Mouse (Mus musculus) liver, embryonic 11.5 days (tissue): ENCODE results near the gene Gabbr2. TPM values are rescaled to one million over a fixed set of nuclear protein-coding genes. Genes with fewer than 3 reads are reported as not detected.

Source experiments
- ATAC-seq: fragments of 200-750 bp; cut with Nextera tagmentation; replicated peaks from 2 replicates; pipeline ENCODE4 v1.8.0; 2017; ENCODE audit warnings: moderate number of reproducible peaks, mild to moderate bottlenecking, moderate TSS enrichment, moderate library complexity; ENCODE audit not compliant: low FRiP score
- DNase-seq: peaks from one replicate; pipeline ENCODE4 v3.0.0-alpha.2; 2017; ENCODE audit warnings: low spot score
- H3K27ac ChIP-seq: fragments of 300-500 bp; sonication (generic); 2 replicates; pipeline ENCODE4 v1.5.1; 2014; ENCODE audit warnings: mild to moderate bottlenecking, low read depth, low read length, control low read depth
- H3K27me3 ChIP-seq: fragments of 300-500 bp; sonication (generic); replicated peaks from 2 replicates; pipeline ENCODE4 v1.6.1; 2014; ENCODE audit warnings: low read length, mixed read lengths; ENCODE audit not compliant: control insufficient read depth, insufficient read depth
- H3K36me3 ChIP-seq: fragments of 300-500 bp; sonication (generic); 2 replicates; pipeline ENCODE4 v1.6.1; 2014; ENCODE audit warnings: mild to moderate bottlenecking, low read length, moderate library complexity, mixed read lengths; ENCODE audit not compliant: control insufficient read depth, insufficient read depth
- H3K4me1 ChIP-seq: fragments of 300-500 bp; sonication (generic); replicated peaks from 2 replicates; pipeline ENCODE4 v1.6.1; 2014; ENCODE audit warnings: low read length, mixed read lengths; ENCODE audit not compliant: control insufficient read depth, insufficient read depth
- H3K4me2 ChIP-seq: fragments of 300-500 bp; sonication (generic); 2 replicates; pipeline ENCODE4 v1.6.1; 2014; ENCODE audit warnings: mild to moderate bottlenecking, control low read depth, moderate library complexity
- H3K4me3 ChIP-seq: fragments of 300-500 bp; sonication (generic); 2 replicates; pipeline ENCODE4 v1.5.1; 2014; ENCODE audit warnings: low read depth, low read length, control low read depth
- H3K9ac ChIP-seq: fragments of 300-500 bp; sonication (generic); 2 replicates; pipeline ENCODE4 v1.6.1; 2014; ENCODE audit warnings: low read depth, low read length, control low read depth
- H3K9me3 ChIP-seq: fragments of 300-500 bp; sonication (generic); 2 replicates; pipeline ENCODE4 v1.6.1; 2016; ENCODE audit warnings: low read length, inconsistent platforms, mixed read lengths; ENCODE audit not compliant: control insufficient read depth
- WGBS: fragments of 180-500 bp; shearing (Covaris S2); extraction: QIAGEN DNeasy Blood & Tissue Kit; methylation state at CpG from one replicate; pipeline ENCODE4 v1.1.7; 2014; 5-methylcytosine and 5-hydroxymethylcytosine counted together
- polyA plus RNA-seq: library from polyadenylated mRNA; unstranded; fragments of >200 nt; fragmentation: Nextera tagmentation; extraction: Ambion mirVana; gene quantifications from 2 replicates; pipeline ENCODE4 v1.2.1, GENCODE M21; 2014

The Gabbr2 gene
- 0.09 and 0.19 TPM in 2 replicates for polyA plus RNA-seq

DNA sequence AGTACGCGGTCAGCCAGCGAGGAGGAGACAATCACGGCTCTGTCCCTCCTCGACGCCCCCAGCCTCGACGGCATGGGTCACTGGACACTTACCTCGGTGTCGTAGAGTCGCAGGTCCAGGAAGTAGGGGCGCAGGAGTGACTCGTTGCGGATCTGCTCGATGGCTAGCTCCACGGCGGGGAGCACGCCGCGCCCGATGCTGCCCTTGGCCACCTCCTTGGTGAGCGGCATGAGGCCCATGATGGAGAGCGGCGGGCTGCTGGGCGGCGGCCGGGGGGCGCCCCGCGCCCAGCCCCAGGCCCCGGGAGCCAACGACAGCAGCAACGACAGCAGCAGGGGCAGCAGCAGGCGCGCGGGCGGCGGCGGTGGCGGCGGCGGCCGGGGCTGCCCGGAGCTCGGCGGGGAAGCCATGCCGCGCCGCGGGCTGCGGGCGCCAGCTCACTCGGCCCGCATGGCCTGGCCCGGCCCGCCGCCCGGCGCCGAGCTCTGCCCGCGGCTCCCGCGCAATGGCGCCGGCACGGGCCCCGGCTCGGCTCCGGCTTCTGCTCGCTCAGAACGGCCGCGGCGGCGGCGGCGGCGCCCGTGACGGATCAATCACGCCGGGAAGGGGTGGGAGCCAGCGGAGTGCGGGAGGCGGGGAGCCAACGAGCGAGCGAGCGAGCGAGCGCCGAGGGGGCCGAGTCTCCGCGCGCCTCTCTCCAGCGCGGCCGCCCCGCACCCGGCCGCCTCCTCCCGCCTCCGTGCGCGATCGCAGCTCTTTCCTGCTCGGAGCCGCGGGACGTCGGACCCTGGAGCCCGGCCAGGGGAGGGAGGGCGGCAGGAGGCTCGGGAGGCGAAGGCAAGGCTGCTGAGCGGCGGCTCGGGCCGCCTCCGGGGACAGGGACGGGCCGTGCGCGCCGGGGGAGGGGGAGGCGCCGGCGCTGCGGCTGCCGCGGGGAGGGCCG, at the start of gene Gabbr2:
Gene Gabbr2 (minus strand): TSS at position 858 of the 943 bp plus-strand sequence.
- H3K4me1 ChIP-seq: no peaks in the 10 kb centered on the region
- 2% methylated on average over 115 of the region's 134 CpGs for WGBS
- H3K9ac ChIP-seq: no peak within 1 kb of the TSS
- DNase-seq: no peak
- ATAC-seq: no peak
- peaks cover 68% of the 10 kb centered on the region for H3K27me3 ChIP-seq
- no peak within 1 kb of the TSS for H3K27ac ChIP-seq
- H3K9me3 ChIP-seq: no peaks in the 10 kb centered on the region
- H3K4me2 ChIP-seq: peak within 1 kb of the TSS; percentile 72
- no peaks in the 10 kb centered on the region for H3K36me3 ChIP-seq
- peak within 1 kb of the TSS; percentile 47 for H3K4me3 ChIP-seq

DNA sequence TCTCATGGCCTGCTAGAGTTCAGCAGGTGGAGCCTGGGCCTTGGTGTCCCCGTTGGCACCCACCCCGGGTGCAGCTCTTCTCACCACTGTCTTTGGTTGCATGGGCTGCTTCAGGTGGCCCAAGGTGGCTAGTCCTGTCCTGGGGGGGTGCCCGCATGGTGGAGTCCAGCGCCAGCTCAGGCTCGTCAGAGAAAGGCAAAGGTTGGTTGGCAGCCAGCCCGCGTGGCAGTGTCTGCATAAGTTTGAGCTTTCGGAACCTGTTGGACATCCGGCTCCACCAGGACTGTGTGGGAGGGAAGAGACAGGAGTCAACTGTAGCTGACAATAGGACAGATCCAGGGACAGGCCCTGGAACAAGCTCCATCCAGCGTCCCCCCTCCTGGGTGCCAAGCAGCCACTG, 47.9 kb upstream of the Gabbr2 start:
- Histone ChIP-seq H3K4me1 (no peaks in the 10 kb centered on the region), H3K9ac (no peak overlapping the region), H3K4me2 (no peak overlapping the region), H3K36me3 (no peaks in the 10 kb centered on the region), H3K4me3 (no peak overlapping the region), H3K9me3 (no peaks in the 10 kb centered on the region), H3K27ac (no peak overlapping the region), H3K27me3 (no peaks in the 10 kb centered on the region)
- DNase-seq (no peak), ATAC-seq (no peak)
- WGBS: 90% methylated on average over 10 of the region's 10 CpGs

DNA sequence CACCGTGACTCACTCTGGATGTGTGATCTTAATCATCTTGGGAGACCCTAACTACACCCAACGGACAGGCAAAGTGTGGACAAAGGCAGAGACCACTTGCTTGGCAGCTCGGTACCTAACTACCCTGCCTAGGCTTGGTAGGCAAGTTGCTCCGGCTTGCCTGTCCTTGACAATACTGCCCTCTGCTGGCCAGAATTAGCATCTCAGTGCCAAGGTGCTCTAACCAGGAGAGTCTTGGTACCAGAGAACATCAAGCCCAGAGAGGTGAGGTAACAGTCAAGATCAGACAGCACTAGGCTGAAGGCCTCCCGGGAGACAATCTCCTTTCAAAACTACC, 45.6 kb upstream of the Gabbr2 start:
- DNase-seq (peak; percentile 74), ATAC-seq (no peak)
- Histone ChIP-seq H3K4me2 (no peak overlapping the region), H3K9ac (no peak overlapping the region), H3K9me3 (no peaks in the 10 kb centered on the region), H3K27me3 (no peaks in the 10 kb centered on the region), H3K36me3 (no peaks in the 10 kb centered on the region), H3K4me1 (no peaks in the 10 kb centered on the region), H3K27ac (no peak overlapping the region), H3K4me3 (no peak overlapping the region)
- WGBS: 8% methylated on average over 5 of the region's 5 CpGs

DNA sequence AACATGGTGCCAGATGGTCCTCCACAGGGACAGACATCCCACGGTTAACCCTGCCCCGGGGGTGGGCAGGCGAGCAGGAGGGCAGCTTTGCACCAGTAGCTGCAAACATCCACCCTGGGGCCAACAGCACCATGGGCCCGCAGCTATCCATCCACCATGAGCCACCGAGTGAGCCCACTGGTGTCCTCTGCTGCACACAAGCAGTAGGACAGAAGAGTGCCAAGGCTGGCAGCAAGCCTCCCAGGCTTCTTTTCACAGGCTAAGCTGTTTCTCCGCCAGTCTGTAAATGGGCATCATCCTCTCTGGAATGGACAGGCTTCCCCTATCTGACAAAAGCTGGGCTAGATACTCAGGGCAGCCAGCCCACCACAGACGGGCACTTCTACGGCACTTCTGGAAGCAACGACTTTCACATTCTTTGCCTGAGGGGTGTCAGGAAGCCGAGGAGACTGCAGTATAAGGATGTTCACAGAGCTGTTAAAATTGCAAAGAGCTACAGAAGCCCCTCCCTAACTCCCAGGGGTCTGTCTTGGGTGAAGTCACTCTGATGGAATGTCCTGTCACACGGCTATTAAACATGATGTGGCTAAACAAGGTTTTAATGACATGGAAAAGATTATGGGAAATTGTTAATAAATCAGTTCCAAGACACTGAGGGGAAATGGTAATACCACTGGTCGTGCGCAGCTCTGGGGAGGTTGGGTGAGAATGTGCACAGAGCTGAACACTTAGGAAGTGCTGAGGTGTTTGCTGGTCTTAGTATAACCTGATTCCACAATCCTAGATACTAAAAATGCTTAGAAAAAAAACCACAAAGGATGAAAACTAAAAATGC, 45.0 kb upstream of the Gabbr2 start:
- Histone ChIP-seq H3K27me3 (no peaks in the 10 kb centered on the region), H3K4me3 (no peak overlapping the region), H3K9me3 (no peaks in the 10 kb centered on the region), H3K4me1 (no peaks in the 10 kb centered on the region), H3K9ac (no peak overlapping the region), H3K4me2 (no peak overlapping the region), H3K27ac (no peak overlapping the region), H3K36me3 (no peaks in the 10 kb centered on the region)
- 68% methylated on average over 13 of the region's 13 CpGs for WGBS
- ATAC-seq (no peak), DNase-seq (no peak)

DNA sequence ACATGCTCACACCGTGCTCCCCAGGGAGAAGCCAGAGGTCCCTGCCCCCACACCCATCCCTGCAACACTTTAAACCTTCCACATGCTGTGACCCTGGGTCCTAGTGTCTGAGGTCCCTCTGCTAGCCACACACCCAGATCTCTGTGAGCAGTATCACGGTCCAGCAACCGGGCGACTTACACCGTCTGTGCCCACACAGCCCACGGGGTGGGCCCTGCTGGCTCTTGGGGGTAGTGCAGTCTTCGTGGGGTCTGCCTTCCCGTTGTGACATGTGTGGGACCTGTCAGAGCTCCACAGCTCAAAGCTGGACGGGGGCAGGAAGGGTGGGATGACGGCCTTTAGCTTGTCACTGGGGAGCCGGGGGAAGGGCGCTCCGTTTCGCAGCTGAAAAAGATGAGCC, 43.9 kb upstream of the Gabbr2 start:
- ATAC-seq: no peak
- no peaks in the 10 kb centered on the region for H3K9me3 ChIP-seq

GRCm38 (mm10) chr4:47032171-47032570, 40.5 kb upstream of the Gabbr2 start:
- ATAC-seq (no peak), DNase-seq (no peak)
- no peak overlapping the region for H3K9ac ChIP-seq
- 82% methylated on average over 8 of the region's 8 CpGs for WGBS
- no peaks in the 10 kb centered on the region for H3K36me3 ChIP-seq
- no peaks in the 10 kb centered on the region for H3K9me3 ChIP-seq
- no peaks in the 10 kb centered on the region for H3K27me3 ChIP-seq
- H3K27ac ChIP-seq: no peak overlapping the region
- no peak overlapping the region for H3K4me3 ChIP-seq
- no peak overlapping the region for H3K4me2 ChIP-seq
- no peaks in the 10 kb centered on the region for H3K4me1 ChIP-seq

More for the DNA sequence above, 43.9 kb upstream of the Gabbr2 start:
- no peak overlapping the region for H3K27ac ChIP-seq
- 69% methylated on average over 14 of the region's 14 CpGs for WGBS
- no peaks in the 10 kb centered on the region for H3K4me1 ChIP-seq
- H3K4me2 ChIP-seq: no peak overlapping the region
- H3K27me3 ChIP-seq: no peaks in the 10 kb centered on the region
- H3K9ac ChIP-seq: no peak overlapping the region
- no peak overlapping the region for H3K4me3 ChIP-seq
- no peak for DNase-seq
- no peaks in the 10 kb centered on the region for H3K36me3 ChIP-seq

- ATAC-seq (no peak), DNase-seq (no peak)
- WGBS: 57% methylated on average over 5 of the region's 5 CpGs
Measured at GRCm38 (mm10) chr4:47028791-47029190, 37.1 kb upstream of the Gabbr2 start.

DNA sequence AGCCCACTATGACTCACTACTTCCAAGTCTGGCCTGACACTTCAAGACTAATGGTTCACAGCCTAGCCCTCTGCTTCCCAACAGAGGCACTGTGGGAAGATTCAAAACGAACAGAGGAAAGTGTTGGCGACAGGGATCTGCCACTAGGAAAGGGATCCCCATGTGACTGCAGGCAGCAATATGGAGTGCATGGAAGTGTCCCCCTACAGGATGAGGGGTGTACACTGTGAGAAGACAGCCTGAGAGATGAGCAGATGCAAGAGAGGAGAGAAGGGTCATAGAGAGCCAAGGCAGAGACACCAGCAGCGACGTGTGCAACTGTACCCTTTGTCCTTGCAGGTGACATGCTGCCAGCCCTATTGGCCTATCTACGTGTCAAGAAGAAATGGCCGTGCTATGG, 32.3 kb upstream of the Gabbr2 start:
- no peak overlapping the region for H3K27ac ChIP-seq
- WGBS: 62% methylated on average over 6 of the region's 6 CpGs
- no peaks in the 10 kb centered on the region for H3K4me1 ChIP-seq
- ATAC-seq: no peak
- no peak overlapping the region for H3K4me3 ChIP-seq
- peaks cover 2% of the 10 kb centered on the region; the same call in 1 of the 2 replicates for H3K27me3 ChIP-seq
- H3K9ac ChIP-seq: no peak overlapping the region
- DNase-seq: no peak
- H3K9me3 ChIP-seq: no peaks in the 10 kb centered on the region
- no peaks in the 10 kb centered on the region for H3K36me3 ChIP-seq
- no peak overlapping the region for H3K4me2 ChIP-seq

More at GRCm38 (mm10) chr4:47028791-47029190, 37.1 kb upstream of the Gabbr2 start:
- Histone ChIP-seq H3K4me1 (no peaks in the 10 kb centered on the region), H3K9me3 (no peaks in the 10 kb centered on the region), H3K36me3 (no peaks in the 10 kb centered on the region), H3K4me3 (no peak overlapping the region), H3K27me3 (peaks cover 2% of the 10 kb centered on the region; the same call in 1 of the 2 replicates), H3K9ac (no peak overlapping the region), H3K27ac (no peak overlapping the region), H3K4me2 (no peak overlapping the region)
